Mouse (Mus musculus) right cerebral cortex, postnatal 36 days (tissue): ENCODE results near the gene Snx14.
"Not testable (repeated sequence)": the region's sequence is repeated elsewhere in the genome, so short reads cannot be mapped to it uniquely, and the experiment has no call there.

Source experiments
- DNase-seq, 2 experiments: peaks; one replicate each; pipeline ENCODE4 v3.0.0; 2022; ENCODE audit warnings: low spot score in 2 of 2, mixed read lengths in 1 of 2

Snx14 gene

DNA sequence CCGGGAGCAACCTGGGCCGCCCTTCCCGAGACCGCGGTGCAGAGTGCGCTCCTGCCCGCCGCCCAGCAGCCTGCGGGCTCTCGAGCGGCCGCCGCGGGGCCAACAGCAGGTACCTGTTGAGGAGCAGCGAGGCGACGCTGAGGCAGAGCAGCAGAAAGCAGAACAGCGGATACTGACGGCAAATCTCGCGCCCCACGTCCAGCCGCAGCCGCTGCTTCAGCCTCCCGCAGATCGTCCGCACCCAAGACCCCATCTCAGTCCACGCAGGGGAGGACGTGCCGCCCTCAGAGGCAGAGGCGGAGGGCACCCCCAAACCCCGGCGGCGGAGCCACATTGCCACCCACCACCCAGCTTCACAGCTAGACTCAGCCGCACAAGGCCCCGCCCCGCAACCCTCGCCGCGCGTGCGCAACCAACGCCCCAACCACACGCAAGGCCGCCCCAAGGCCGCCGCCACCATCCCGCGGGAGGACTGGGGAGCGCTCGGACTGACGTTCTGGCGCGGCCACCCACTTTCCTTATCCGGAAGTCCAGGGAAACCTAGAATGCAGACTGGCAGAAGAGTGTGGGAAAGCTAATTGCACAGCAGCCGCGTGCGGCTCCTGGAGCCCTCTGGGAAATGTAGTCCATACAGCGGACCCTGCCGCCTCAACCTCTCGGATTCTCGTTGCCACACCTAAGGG lies at the start of gene Snx14:
TSS of gene Snx14 (minus strand) at position 404 of the 683 bp plus-strand sequence.
- DNase-seq = peak; percentile 96 to 97

DNA sequence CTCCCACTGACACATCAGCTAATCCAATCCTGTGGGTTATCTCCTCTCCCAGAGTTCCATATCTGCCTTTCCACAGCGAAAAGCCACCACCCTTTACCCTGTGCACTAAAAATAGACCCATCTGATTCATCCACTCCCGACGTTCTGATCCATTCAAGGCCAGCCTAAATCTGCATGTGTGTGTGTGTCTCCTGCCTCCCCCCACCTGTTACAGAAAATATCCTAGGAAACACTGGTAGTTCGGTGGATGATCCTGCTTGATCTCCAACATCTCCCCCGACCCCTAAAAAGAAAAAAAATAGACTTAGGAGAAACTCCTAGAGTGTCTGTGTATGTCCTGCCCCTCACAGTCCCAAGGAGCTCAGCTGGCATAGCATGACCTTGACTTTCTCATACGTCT lies 45.8 kb upstream of the Snx14 start:
- no peak for DNase-seq

DNA sequence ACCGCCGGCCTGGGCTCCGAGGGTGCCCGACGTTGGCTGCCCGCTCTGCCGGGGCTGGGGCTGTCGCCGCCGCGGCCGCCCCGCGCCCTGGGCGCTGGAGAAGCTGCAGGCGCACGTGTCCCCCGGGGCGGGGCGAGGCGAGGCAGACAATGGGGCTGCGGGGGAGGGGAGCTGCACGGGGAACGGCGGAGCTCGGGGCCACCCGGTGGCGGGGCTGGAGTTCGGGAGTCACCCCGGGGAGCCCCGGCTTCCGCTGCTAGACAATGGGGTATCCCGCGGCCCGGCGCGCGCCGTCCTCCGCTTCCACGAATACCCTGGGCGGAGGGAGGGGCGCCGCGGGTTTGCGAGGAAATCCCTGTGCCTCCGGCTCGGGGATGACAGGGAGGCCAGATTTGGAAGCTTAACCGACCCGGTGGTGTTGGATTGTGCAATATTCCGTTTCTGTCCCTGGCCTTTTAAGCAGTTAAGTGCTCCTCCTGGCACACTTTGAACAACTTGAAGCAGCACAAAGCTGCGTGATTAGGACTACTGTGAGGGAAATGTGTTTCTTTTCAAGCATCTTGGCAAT lies 44.2 kb upstream of the Snx14 start:
- peak in 1 of 2 experiments; percentile 77 for DNase-seq

DNA sequence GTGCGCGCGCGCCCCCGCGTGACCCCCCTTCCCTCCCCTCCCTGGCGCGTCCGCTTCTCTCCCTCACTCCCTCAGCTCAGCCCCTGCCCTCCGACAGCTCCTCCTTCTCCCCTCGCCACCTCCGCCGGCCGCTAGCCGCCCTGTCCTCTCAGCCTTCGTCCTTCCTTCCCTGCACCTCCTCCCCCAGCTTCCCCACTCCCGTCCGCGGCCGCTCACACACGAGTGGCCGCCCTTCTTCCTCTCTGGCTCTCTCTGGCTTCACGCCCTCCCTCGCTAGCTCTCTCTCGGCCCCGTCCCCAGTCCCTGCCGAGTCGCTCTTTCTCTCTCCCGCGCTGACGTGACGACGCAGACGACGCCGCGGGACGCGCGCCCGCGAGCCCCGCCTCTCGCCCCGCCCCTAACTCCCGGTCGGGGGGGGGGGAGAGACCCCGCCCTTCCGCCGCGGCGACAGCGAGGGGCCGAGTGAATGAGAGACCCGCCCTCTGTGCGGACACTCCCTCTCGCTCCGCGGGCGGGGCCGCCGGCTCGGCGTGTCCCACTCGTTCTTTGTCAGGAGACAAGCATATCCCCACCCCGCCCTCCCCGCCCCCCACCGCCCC lies 43.6 kb upstream of the Snx14 start, which contains the start of gene Syncrip:
TSS of gene Syncrip (minus strand) at position 345 of the 599 bp plus-strand sequence.
- peak; percentile 86 to 90 for DNase-seq

DNA sequence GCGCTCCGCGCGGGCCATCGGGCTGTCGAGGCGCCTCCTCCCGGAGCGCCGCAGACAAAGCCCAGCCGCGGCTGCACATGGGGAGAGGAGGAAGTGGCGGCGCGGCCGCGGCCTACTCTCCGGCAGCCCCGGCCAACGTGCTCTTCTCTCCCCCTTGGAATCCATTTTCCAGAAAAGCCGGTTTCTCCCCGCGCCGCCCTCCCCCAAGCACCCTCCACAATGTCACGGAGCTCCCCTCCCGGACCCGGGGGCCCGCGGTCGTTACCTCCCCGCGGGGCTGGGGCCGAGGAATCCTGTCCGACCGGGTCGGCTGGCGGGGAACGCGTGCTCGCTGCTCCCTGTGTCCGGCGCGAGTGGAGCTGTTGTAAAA lies 43.0 kb upstream of the Snx14 start:
- peak; percentile 12 to 20 for DNase-seq

DNA sequence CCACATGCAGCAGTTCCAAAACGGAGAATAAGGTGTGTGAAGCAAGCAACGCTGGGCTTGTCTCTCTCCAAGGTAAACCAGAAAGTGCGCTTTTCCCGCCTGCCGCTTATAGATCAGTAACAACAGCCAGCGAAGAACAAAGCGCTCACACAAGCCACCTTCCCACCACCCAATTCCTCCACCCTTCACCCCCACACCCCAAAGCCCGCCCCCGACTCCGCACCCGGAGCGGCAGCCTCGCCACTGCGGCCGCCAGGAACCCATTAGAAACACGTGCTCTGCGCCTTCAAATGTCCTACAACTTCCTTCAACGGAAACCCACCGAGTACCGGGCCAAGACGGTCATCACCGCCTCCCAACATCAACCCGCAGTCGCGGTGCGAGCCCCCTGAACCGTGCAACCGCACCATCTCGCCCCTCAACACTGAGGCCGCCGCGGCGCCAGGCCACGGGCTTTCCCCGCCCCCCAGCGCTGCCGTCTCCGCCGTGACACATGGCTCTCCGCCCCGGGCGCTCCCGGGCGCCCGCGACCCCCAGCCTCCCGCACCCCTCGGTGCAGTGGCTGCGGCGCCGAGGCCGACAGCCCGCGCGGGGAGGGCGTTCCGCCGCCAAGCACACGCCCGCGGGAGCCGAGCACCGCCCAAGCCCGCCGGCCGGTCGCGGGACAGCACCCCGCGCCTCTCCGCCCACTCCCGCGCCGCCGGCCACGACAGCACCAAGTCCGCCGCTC lies 42.5 kb upstream of the Snx14 start:
- DNase-seq = peak; percentile 18 to 20

DNA sequence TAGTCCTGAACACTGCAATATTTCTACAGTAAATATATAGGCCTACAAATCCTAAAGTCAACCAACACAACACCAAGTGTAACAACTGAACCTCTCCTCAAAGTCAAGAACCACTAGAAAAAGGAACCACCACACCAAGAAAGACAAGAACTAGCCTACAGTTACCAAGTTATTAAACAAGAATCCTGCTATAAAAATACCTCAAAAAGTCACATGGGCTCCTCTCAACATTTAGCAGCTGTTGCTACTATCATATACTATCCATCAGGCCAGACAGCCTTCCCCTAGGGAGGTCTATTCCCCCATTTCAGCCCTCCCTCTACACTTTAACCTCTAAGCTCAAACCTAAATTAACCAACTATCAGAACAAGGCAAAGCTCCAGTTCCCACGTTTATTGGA lies 41.4 kb upstream of the Snx14 start:
- no peak for DNase-seq

DNA sequence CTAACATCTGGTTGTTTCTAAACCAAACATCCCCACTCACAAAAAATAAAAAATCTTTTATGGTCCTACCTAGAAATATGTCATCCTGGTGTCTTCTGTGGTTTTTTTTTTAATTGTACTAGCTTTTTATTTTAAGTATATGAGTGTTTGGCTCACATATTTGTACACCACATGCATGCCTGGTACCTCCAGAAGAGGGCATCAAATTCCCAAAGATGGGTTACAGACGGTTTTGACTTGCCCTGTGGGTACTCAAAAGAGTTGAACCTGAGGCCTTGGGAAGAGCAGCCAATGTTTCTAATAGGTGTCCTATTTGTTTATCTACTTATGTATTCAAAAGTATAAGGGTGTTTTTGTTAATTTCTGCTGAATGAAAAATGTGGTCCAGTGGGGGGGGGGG lies 37.4 kb upstream of the Snx14 start:
- DNase-seq = no peak

DNA sequence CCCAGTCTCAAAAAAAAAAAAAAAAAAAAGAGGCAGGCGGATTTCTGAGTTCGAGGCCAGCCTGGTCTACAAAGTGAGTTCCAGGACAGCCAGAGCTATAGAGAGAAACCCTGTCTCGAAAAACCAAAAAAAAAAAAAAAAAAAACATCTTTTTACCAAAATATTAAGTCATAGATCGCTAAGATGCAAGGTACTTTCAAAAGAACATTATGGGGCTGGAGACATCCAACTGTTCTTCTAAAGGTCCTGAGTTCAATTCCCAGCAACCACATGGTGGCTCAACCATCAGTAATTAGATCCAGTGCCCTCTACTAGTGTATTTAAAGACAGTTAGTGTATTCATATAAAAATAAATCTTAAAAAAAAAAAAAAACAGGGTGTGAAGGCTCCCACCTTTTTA lies 22.3 kb upstream of the Snx14 start:
- not testable (repeated sequence) for DNase-seq

DNA sequence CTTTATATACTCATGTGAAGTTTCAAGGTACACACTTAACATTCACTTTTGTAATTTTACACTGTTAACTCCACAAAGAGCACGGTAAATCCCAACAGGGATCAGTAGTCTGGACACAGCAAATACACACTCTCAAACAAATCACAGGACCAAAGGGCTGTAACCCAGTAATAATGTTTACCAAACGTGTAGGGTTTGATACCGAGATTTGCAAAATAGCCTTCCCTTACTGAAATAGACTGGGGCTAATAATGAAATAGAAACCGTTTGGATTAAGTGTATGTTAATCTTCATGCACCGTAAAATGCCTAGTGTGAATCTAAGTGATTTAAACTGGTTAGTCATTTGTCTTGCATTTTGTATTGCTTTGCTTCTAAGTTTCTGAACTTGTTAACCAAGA lies 1.2 kb upstream of the Snx14 start:
- DNase-seq = no peak

DNA sequence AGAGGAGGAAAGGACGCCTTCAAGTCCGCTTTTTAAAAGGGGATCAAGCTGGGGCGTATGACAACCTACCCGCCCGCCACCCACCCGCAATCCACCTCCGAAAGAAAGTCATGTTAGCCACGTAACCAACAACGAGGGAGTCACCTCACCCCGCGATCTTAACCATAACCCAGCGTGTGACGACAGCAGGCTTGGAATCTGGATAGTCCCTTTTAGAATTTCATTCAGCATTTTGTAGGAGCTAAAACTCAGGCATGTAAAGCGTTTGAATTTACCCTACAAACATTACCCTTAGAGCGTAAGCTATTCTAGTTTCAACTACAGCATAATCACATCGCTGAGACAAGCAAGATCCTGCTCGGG lies 461 bp upstream of the Snx14 start:
- DNase-seq = no peak

DNA sequence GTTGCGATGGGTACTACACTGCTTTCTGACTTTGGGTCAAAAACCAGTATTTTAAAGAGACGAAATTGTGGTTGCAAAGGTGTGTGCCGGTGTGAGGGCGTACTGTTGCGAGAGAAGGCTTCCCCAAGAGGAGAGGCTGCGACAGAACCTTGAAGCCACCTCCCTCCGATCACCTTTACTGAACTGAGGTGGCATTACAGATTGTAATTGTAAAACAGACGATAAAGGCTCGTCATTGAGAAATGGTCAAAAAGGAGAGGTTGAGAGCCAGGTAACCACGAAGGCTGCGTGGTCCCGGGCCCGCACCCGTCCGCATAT lies 562 bp downstream of the Snx14 start:
- DNase-seq = no peak

DNA sequence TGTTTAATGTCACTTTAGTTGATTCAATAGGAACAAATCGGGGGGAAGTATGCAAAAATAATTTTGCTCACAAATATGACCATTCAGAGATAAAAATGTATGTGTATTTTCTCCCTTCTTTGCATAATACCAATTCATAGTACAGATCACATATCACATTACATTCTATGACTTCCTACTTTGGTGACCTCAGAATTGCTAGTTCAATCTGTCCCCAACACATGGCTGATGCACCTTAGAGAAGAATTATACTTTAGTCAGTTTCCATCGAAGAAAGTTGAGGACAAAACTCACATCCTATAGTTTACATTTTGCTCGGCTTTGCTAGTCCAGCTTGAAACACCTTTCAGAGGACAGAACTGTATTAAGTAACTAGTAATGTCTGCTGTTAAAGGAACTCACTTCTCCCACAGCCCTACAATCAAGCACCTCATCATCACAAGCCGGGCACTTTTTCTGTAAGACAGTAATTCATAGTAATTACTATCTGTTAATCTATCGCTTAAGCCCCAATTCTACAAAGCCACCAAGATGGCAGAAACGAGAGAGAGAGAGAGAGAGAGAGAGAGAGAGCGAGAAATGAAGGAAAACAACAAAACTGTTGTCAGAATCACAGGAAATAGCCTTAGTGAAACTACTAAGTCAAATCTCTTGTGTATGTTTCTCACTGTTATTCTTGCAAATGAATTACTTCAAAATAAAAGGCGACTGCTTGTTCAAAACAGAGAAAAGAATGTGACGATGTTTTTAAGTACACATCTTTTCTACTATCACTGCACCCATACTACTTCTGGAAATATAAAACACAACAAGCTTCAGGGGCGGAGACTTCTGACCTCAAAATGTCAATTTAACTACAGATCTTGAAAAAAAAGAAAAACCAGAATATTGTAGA lies 1.2 kb downstream of the Snx14 start:
- DNase-seq = no peak

DNA sequence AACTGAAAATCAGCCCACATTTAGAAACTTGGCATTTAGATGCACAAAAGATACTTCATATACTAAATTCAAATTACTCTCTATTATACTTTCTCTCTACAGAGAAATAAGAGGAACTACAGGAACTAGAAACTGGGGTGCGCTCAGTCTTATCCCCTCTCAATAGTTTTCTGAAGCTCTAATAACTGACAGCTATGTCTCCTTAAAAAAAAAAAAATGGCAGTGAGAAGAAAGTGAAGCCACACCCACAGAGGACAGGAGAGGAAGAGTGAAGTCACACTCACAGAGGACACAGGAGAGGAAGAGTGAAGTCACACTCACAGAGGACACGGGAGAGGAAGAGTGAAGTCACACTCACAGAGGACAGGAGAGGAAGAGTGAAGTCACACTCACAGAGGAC lies 14.4 kb downstream of the Snx14 start:
- DNase-seq = no peak

DNA sequence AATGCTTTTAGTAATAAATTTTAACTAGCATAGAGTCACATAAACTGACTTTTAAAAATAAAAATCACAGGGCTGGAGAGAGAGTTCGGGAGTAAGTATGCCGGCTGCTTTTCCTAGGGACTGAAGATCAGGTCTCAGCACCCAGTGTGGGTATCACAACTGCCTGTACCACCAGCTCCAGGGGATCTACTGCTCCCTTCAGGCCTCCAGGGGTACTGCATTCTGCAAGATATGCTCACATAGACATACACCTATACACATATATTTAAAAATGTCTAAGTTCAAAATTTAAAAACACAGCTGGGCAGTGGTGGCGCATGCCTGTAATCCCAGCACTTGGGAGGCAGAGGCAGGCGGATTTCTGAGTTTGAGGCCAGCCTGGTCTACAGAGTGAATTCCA lies 16.3 kb downstream of the Snx14 start:
- no peak for DNase-seq

DNA sequence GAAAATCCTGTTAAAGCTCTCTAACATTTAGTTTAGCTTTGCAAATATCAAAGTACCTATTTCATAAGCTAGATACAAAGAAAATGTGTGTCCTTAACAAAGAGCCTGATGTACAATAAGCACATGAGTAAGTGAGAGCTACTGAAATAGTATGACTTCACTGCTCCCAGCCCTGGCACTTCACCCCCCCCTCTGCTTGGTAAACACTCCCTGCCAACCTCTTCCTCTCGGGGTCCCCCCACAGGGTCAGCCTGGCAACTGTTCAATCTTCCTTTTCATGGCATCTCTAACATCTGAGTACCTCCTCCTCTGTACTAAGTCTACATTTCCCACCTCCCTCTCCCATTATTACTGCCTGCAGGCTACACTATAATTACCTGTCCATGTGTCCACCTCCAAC lies 22.0 kb downstream of the Snx14 start:
- no peak for DNase-seq

DNA sequence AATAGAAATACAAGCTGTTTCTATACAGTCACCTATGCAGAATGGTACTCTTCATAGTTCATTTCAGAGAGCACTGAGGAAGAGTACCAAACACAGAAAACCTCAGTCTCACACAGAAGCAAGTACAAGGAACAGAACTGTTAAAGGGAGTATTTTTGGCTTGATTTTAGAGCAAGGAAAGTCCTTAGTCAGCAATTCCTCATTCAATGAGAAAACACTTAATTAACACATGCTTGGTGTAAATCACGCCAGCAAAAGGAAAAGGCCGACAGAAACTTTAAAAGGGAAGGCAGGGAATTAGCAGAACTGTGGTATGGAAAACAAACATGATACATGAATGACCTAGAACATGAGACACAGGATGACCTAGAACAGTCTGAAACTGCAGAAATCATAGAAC lies 28.8 kb downstream of the Snx14 start:
- DNase-seq = no peak

DNA sequence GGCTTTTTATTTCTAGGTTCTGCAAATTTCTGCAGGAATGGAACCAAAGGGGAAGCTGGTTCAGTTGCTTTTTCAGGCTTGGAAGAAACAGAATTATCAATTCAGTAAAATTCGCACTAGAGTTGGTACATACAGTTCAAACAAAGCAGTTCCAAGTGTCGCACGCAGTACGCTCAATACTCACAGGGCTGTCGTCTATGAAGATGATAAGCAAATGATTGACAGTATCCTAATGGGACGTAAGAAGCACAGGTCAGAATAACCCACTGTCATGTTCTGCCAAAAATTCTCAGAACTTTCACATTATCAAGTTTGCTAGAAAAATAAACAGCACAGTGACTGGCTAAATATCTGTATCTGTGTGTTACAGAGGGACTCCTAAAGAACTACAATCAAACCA lies 34.2 kb downstream of the Snx14 start:
- DNase-seq = no peak

DNA sequence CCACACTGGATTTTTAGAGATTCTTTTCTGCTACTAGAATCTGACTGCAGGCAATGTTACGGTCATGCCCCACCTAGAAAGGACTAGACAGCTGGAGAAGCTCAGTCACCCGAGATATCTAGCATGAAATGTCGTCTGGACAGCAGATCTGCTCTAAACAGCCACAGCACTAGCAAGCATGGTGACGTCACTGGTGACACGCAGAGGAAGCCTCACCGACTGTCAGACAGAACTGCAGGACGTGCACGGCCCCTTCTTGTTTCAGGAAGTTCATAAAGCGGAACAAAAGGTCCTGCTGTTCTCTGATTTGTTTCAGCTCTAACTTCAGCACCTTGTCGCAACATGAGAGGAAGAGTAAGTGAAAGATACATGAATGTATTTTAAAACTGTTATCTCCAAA lies 34.7 kb downstream of the Snx14 start:
- DNase-seq = no peak

DNA sequence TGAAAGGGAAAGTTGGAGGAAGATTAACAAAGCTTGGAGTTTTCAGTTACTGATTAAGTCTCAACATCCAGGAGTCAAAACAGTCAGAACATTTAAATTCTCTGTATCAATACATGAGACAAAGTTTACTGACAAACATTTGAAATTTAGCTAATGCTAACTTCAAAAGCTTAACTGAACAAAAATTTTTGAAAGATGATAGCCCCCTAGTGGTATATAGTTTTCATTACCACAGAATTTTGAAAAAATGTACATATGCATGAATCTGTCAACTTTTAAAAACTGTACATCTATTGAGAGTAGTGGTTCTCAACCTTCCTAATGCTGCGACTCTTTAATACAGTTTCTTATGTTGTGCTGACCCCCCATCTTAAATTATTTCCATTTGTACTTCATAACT lies 40.3 kb downstream of the Snx14 start:
- DNase-seq = no peak

DNA sequence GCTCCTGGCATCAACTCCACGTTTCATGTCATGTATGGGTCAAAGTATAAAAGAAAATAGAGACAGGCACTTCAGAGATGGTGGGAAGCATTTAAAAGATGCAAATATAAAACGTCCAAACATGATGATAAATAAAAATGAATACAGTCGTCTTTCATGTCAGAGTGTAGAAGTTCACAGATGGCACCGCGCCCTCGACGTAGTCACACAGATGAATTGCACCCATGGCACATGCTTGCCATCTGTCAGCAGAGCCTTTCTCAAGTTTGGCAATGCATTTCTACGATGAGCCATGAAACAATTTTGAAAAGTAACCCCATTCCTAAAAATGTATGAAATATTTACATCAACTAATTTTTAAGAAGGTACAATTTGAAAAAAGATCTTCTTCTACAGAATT lies 43.9 kb downstream of the Snx14 start:
- DNase-seq = no peak

DNA sequence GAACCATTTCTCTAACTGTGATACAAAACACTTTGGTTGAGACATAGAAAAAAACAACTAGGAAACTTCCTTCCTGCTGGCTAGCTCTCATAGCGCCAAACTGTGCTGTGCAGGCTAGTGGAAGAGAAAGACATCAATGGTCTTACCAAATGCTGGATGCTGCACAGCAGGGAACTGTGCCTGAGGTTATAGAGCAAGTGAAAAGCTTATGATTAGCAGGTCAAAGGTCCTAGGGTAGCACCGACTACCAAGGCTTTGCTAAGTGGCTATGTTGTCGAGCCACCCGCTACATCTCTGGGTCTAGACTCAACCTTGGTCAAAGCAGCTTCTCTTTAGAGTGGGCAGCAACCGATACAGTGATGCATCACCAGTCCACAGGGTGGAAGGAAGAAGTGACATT lies 49.9 kb downstream of the Snx14 start:
- DNase-seq = no peak
